ENCODE assay signal across 15 mouse cellular contexts in the genomic region with DNA sequence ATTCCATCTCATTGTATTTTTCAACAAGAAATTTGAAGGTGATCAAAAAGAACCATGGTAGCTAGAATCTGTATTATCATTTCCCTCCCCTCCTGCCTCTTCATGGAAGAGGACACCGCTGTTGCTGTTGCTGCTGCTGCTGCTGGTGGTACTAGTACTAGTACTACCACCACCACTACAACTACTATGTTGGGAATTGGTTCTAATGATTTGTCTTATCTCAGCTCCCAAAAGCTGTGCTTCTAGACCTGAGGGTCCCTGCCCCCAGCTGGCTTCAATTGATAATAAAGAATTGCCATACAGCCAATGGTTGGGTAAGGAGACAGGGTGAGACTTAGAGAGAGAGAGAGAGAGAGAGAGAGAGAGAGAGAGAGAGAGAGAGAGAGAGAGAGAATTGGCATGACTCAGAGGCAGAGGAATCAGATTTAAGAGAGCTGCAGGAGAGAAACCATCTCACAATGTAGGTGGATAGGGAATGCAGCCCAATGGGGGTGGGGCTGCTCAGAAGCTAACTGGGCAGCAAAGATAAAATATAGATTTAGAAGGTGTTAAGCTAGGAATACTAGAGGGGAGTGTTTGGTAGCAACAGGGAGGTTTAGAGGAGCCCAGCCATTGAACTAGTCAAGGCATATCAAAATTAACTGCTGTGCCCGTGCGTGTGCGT.
"Had no signal": no experiment of that assay in that cellular context is flagged by ENCODE, and none has a peak within 500 bp of the region (broad histone marks: within the 10 kb centered on the region; RNA-seq: fewer than 3 reads in every experiment).

No protein-coding gene starts in this region.

- H3K4me1 ChIP-seq: megakaryocyte, embryonic 14.5 days; neural tube, embryonic 13.5 days had no signal

- H3K27me3 ChIP-seq: neural tube, embryonic 13.5 days had no signal

- H3K27ac ChIP-seq: kidney, postnatal 0 days; limb, embryonic 10.5 days; neural tube, embryonic 13.5 days had no signal

- H3K9me3 ChIP-seq: limb, embryonic 10.5 days; neural tube, embryonic 13.5 days had no signal

- ATAC-seq: midbrain, embryonic 16.5 days had no signal

- H3K4me2 ChIP-seq: midbrain, embryonic 11.5 days; neural tube, embryonic 13.5 days had no signal

- H3K4me3 ChIP-seq: limb, embryonic 10.5 days; megakaryocyte, embryonic 14.5 days; neural tube, embryonic 13.5 days had no signal

- DNase-seq: kidney, adult 11 months; kidney, adult 9 months; kidney, postnatal 36 days; layer of hippocampus, adult 9-11 months; layer of hippocampus, postnatal 36 days; lung, adult 18-20 months; retina, postnatal 1 day; right cerebral cortex, postnatal 4 days; thymus, postnatal 36 days had no signal

- H3K36me3 ChIP-seq: limb, embryonic 10.5 days; neural tube, embryonic 13.5 days had no signal

- H3K9ac ChIP-seq: neural tube, embryonic 13.5 days had no signal
